Mouse (Mus musculus): ENCODE data around the gene Slc9a6. TPM values are rescaled to one million over a fixed set of nuclear protein-coding genes. Genes with fewer than 3 reads are reported as not detected.
A peak's percentile ranks its signal among the peaks of the same experiment; 100 is the strongest.

Gene Slc9a6
- polyA plus RNA-seq (2016; fragmentation: Nextera tagmentation; extraction: Ambion mirVana), result 26.7 and 28.4 TPM in 2 replicates

GRCm38 (mm10) chrX:56609623-56610317 is at the start of gene Slc9a6:
TSS of gene Slc9a6 (plus strand) at chrX:56609757.
- H3K36me3 ChIP-seq (replicated peaks), result no peaks in the 10 kb centered on the region
- peak within 1 kb of the TSS; percentile 77 for H3K27ac ChIP-seq
- H3K9me3 ChIP-seq, result no peaks in the 10 kb centered on the region
- peaks cover 8% of the 10 kb centered on the region for H3K4me1 ChIP-seq
- peak within 1 kb of the TSS; percentile 69 for H3K9ac ChIP-seq
- peak; percentile 97 for ATAC-seq (ENCODE audit: low FRiP score)
- WGBS, result 15% methylated on average over 40 of the region's 50 CpGs
- H3K4me2 ChIP-seq, result peak within 1 kb of the TSS; percentile 60
- H3K4me3 ChIP-seq (replicated peaks), result peak within 1 kb of the TSS; percentile 58
- no peaks in the 10 kb centered on the region for H3K27me3 ChIP-seq

- Histone ChIP-seq H3K27ac (no peak overlapping the region), H3K9ac (no peak overlapping the region), H3K4me2 (no peak overlapping the region), H3K4me3 (replicated peaks) (no peak overlapping the region), H3K4me1 (no peaks in the 10 kb centered on the region), H3K9me3 (no peaks in the 10 kb centered on the region), H3K27me3 (no peaks in the 10 kb centered on the region), H3K36me3 (replicated peaks) (no peaks in the 10 kb centered on the region)
- ATAC-seq (ENCODE audit: low FRiP score), result no peak
- WGBS, result 22% methylated on average over 6 of the region's 6 CpGs
These were observed 37.1 kb upstream of the Slc9a6 start for GRCm38 (mm10) chrX:56572465-56572864.

DNA sequence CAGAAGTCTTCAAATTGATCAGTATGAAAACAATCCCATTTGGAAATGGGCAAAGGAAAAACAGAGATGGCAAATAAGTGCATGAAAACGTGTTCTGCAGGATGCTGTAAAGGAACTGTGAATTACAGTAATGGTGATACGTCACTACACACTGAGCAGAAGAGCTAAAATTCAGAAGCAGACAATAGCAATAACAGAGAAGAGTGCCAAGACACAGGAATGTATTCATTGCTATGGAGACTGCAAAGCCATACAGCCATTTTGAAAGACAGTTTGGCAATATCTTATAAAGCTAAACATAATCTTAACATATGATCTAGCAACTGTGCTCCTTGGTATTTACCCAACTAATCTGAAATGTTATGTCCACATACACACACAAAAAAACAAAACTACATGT is 31.4 kb upstream of the Slc9a6 start:
- no peaks in the 10 kb centered on the region for H3K27me3 ChIP-seq
- H3K4me1 ChIP-seq, result no peaks in the 10 kb centered on the region
- no peak overlapping the region for H3K9ac ChIP-seq
- no peaks in the 10 kb centered on the region for H3K36me3 ChIP-seq (replicated peaks)
- ATAC-seq (ENCODE audit: low FRiP score), result no peak
- H3K4me3 ChIP-seq (replicated peaks), result no peak overlapping the region
- H3K27ac ChIP-seq, result no peak overlapping the region
- WGBS, result 76% methylated on average over 2 of the region's 2 CpGs
- H3K4me2 ChIP-seq, result no peak overlapping the region
- H3K9me3 ChIP-seq, result no peaks in the 10 kb centered on the region

DNA sequence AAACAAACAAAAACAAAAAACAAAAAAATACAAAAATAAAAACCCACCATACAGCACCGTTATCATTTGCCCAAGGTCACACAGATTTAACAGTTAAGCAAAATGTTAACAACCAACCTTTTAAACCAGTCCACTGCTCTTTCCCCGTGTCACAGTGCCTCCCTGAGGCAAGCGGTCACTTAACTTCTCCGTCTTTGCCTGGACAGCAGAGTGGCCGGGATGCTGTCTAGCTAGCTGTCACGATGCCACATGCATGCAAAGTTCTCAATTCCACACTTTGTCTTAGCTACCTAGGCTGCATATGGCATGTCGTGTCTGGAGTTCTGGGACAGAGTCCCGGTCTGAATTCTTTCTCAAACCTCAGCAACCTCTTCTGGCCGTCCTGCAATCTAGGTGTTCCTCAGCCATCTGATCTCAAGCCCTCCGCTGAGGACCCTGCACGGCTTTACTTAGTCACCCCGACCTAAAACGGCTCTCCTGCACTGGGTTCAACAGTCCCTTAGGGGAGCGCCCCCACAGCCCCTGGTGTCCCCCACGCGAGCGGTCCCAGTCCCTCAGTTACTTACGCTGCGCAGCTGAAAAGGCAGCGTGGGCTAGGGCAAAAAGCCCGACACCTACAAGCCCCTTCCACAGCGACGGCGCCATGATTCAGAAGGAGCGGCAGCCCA is 12.2 kb upstream of the Slc9a6 start:
- H3K27me3 ChIP-seq, result no peaks in the 10 kb centered on the region
- WGBS, result 23% methylated on average over 25 of the region's 25 CpGs
- H3K4me3 ChIP-seq (replicated peaks), result peak overlapping the region; percentile 66
- H3K36me3 ChIP-seq (replicated peaks), result no peaks in the 10 kb centered on the region
- peak overlapping the region; percentile 80 for H3K27ac ChIP-seq
- peak overlapping the region; percentile 80 for H3K9ac ChIP-seq
- peak overlapping the region; percentile 56 for H3K4me2 ChIP-seq
- peak; percentile 79 for ATAC-seq (ENCODE audit: low FRiP score)
- H3K9me3 ChIP-seq, result no peaks in the 10 kb centered on the region
- peaks cover 10% of the 10 kb centered on the region; the same call in 1 of the 2 replicates for H3K4me1 ChIP-seq

- Histone ChIP-seq H3K9ac (peak within 1 kb of the TSS; percentile 80), H3K4me1 (peaks cover 10% of the 10 kb centered on the region; the same call in 1 of the 2 replicates), H3K9me3 (no peaks in the 10 kb centered on the region), H3K4me3 (replicated peaks) (peak within 1 kb of the TSS; percentile 66), H3K27me3 (no peaks in the 10 kb centered on the region), H3K27ac (peak within 1 kb of the TSS; percentile 80), H3K36me3 (replicated peaks) (no peaks in the 10 kb centered on the region), H3K4me2 (peak within 1 kb of the TSS; percentile 56)
- peak; percentile 99 for ATAC-seq (ENCODE audit: low FRiP score)
- 18% methylated on average over 44 of the region's 44 CpGs for WGBS
These were observed 11.5 kb upstream of the Slc9a6 start, which contains the start of gene Mmgt1 for GRCm38 (mm10) chrX:56597887-56598640. TSS of gene Mmgt1 (minus strand) at chrX:56598069.

DNA sequence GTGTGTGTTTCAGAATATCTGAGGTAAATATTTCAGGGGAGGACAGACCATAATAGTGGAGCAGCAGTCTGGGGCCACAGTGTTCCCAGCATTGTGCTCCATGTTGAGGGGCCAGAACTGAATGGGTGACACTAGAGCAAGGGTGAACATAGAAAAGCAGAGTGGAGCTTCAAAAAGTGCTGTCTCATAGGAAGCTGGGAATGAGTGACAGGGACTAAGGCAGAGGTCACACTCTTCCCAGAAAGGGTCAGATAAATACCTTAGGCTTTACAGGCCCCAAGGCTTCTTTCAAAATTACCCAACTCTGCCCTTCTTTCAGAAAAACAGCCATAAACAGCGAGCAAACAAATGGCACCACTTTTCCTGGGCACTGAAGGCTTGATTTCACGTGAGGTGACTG is 3.0 kb upstream of the Slc9a6 start:
- no peak overlapping the region for H3K4me2 ChIP-seq
- WGBS, result 73% methylated on average over 2 of the region's 2 CpGs
- no peak overlapping the region for H3K4me3 ChIP-seq (replicated peaks)
- ATAC-seq (ENCODE audit: low FRiP score), result no peak
- peaks cover 8% of the 10 kb centered on the region for H3K4me1 ChIP-seq
- no peaks in the 10 kb centered on the region for H3K36me3 ChIP-seq (replicated peaks)
- H3K27me3 ChIP-seq, result no peaks in the 10 kb centered on the region
- H3K9ac ChIP-seq, result no peak overlapping the region
- no peaks in the 10 kb centered on the region for H3K9me3 ChIP-seq
- H3K27ac ChIP-seq, result no peak overlapping the region

DNA sequence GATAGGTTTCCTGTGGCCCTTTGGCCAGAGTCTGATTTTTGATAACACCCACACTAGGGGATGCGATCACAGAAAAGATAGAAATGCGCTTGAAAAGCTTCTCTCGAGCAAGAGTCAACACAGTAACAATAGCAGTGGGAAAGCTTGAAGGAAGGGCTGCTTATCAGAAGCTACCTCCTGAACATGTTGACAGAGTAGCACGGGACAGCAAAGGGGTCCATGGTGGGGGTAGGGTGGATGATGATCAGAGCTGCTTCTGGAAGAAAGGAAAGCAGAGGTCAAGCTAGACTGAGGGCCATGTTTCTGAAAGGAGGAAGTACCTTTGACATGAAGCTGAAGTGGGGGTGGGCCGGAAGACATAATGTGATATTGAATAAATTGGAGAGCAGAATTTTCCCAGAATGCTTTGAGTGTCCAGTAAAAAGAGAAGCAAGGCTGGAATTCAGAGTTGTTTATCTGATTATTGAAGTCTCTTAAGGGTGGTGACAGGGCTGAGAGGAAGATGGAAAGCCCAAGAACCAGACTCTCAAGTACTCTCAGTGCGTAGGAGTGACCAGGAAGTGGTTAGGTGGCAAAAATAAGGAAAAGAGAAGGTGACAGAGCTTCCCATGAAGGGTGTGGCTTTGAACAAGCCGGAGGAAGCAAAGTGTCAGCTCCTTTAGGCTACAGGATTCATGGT is 2.4 kb upstream of the Slc9a6 start:
- WGBS, result 88% methylated on average over 7 of the region's 7 CpGs
- H3K27ac ChIP-seq, result no peak overlapping the region
- H3K9me3 ChIP-seq, result no peaks in the 10 kb centered on the region
- H3K36me3 ChIP-seq (replicated peaks), result no peaks in the 10 kb centered on the region
- H3K4me2 ChIP-seq, result no peak overlapping the region
- peaks cover 8% of the 10 kb centered on the region for H3K4me1 ChIP-seq
- no peak overlapping the region for H3K9ac ChIP-seq
- ATAC-seq (ENCODE audit: low FRiP score), result no peak
- no peaks in the 10 kb centered on the region for H3K27me3 ChIP-seq
- no peak overlapping the region for H3K4me3 ChIP-seq (replicated peaks)

DNA sequence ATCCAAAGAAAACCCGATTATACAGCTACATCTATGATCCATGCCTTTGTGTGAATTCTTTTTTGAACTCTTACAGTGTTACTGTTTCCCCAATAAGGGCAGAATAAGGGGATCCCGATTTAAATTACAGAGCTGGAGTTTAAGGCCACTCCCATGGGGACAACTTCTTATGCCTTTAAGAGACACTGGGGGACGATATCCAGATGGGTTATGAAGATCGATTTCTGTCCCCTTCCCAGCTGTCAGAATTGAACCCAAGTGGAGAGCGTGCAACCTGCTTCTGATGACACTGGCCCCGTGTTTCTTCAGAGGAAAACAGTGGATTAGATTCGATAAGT is 303 bp upstream of the Slc9a6 start:
- peak overlapping the region; percentile 69; the same call in 1 of the 2 replicates for H3K9ac ChIP-seq
- H3K36me3 ChIP-seq (replicated peaks), result no peaks in the 10 kb centered on the region
- 36% methylated on average over 7 of the region's 7 CpGs for WGBS
- H3K27me3 ChIP-seq, result no peaks in the 10 kb centered on the region
- H3K4me3 ChIP-seq (replicated peaks), result peak overlapping the region; percentile 58
- H3K9me3 ChIP-seq, result no peaks in the 10 kb centered on the region
- H3K27ac ChIP-seq, result no peak overlapping the region
- no peak; the same call in none of the 2 replicates for ATAC-seq (ENCODE audit: low FRiP score)
- H3K4me2 ChIP-seq, result peak overlapping the region; percentile 39
- peaks cover 8% of the 10 kb centered on the region for H3K4me1 ChIP-seq

GRCm38 (mm10) chrX:56610318-56610694 is 749 bp downstream of the Slc9a6 start:
- H3K4me3 ChIP-seq (replicated peaks), result peak overlapping the region; percentile 58
- H3K9me3 ChIP-seq, result no peaks in the 10 kb centered on the region
- 19% methylated on average over 13 of the region's 13 CpGs for WGBS
- peak overlapping the region; percentile 77 for H3K27ac ChIP-seq
- ATAC-seq (ENCODE audit: low FRiP score), result peak; percentile 45
- H3K9ac ChIP-seq, result peak overlapping the region; percentile 69
- peaks cover 8% of the 10 kb centered on the region for H3K4me1 ChIP-seq
- H3K36me3 ChIP-seq (replicated peaks), result no peaks in the 10 kb centered on the region
- H3K4me2 ChIP-seq, result peak overlapping the region; percentile 60
- no peaks in the 10 kb centered on the region for H3K27me3 ChIP-seq

DNA sequence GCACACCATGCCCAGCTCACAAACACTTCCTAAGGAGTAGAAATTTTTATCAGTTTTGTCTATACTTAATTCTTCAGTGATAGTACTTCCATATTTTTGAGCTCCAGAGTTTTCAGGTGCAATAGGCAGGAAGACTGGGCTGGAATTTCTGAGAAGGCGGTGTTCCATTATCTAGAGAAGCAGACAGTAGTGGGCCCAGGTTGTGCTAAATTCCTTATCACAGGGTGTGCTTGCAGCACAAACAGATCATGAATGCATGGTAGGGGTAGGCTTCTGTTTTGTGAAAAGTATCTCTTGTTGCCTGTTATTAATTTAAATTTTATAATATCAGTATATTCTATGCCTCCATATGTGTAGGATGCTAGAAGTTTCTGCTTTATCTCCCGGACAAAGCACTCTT is 5.7 kb downstream of the Slc9a6 start:
- H3K4me3 ChIP-seq (replicated peaks), result no peak overlapping the region
- no peak overlapping the region for H3K9ac ChIP-seq
- ATAC-seq (ENCODE audit: low FRiP score), result no peak
- no peaks in the 10 kb centered on the region for H3K9me3 ChIP-seq
- H3K4me1 ChIP-seq, result peaks cover 8% of the 10 kb centered on the region
- WGBS, result 85% methylated on average over 2 of the region's 2 CpGs
- H3K27ac ChIP-seq, result no peak overlapping the region
- no peaks in the 10 kb centered on the region for H3K27me3 ChIP-seq
- no peak overlapping the region for H3K4me2 ChIP-seq
- no peaks in the 10 kb centered on the region for H3K36me3 ChIP-seq (replicated peaks)

DNA sequence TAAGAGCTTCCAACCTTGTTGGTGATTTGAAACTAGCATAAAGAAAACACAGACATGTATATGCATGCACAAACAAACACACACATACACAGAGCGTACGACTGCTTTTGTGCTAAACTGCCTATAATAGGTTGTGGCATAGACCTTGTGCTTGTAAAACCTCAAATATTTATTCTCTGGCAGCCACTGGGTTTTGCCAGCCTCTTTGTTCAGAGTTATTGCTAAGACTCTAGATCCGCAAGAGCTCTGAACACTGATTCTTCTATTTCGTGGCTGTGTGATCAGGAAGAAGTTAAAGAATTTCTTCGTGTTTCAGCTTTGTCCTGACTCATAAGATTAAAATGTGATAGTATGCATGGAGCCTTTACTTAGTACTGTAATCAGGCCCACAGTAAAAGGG is 26.6 kb downstream of the Slc9a6 start:
- Histone ChIP-seq H3K9me3 (no peaks in the 10 kb centered on the region), H3K9ac (no peak overlapping the region), H3K4me3 (replicated peaks) (no peak overlapping the region), H3K36me3 (replicated peaks) (no peaks in the 10 kb centered on the region), H3K27me3 (no peaks in the 10 kb centered on the region), H3K4me1 (no peaks in the 10 kb centered on the region), H3K27ac (no peak overlapping the region), H3K4me2 (no peak overlapping the region)
- 88% methylated on average over 5 of the region's 5 CpGs for WGBS
- no peak for ATAC-seq (ENCODE audit: low FRiP score)

DNA sequence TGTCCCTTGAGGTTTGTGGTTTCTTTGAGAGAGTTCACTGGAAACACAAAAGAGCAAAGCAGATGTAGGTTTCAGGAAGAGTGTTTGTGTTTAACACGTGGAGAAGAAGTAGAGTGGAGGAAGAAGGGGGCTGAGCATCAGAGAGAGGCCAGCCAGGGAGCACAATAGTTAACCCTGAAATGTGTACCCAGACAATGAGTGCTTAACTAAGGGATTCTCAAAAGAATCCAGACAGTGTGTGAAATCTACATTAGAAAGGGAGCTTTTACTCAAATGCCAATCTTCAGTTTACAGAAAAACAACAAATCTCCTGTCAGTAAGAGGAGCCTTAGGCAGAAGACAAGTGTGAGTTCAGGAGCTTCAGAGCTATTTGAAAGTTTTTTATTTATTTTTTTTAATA is 30.5 kb downstream of the Slc9a6 start:
- no peaks in the 10 kb centered on the region for H3K9me3 ChIP-seq
- no peaks in the 10 kb centered on the region for H3K4me1 ChIP-seq
- no peak for ATAC-seq (ENCODE audit: low FRiP score)
- no peak overlapping the region for H3K4me2 ChIP-seq
- no peak overlapping the region for H3K9ac ChIP-seq
- H3K27ac ChIP-seq, result no peak overlapping the region
- no peak overlapping the region for H3K4me3 ChIP-seq (replicated peaks)
- H3K27me3 ChIP-seq, result no peaks in the 10 kb centered on the region
- no peaks in the 10 kb centered on the region for H3K36me3 ChIP-seq (replicated peaks)
- WGBS, result 14% methylated on average over 1 of the region's 1 CpGs
